ENCODE assay signal across 24 mouse cellular contexts in the genomic region with DNA sequence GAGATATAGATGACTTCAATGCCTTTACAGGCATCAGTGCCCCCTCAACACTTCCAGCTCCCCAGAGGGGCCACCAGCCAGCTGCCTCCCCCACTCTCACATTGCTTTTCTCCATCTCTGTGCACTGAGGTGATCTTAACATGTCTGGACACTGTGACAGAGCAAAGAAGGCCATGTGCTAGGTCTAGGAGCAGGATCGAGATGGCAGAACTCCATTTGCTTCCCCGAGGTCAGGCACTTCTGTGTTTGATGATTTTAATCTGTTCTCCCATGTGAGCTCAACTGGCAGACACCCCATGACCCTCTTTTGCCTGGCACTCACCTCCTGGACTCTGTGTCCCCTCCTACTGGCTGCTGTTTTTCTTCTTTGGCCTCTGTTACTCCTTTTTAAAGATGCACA.
A peak's percentile ranks its signal among the peaks of the same experiment; 100 is the strongest.
DNase-seq lines count a peak whose midpoint lies in the region; ATAC-seq and TF ChIP-seq lines count a peak whose summit lies in the region.
"Had no signal": no experiment of that assay in that cellular context is flagged by ENCODE, and none has a peak within 500 bp of the region (broad histone marks: within the 10 kb centered on the region; RNA-seq: fewer than 3 reads in every experiment).

No protein-coding gene starts in this region.

- peak; percentile 56 for ATAC-seq in hindbrain, postnatal 0 days
- ATAC-seq in hindbrain, embryonic 14.5 days (ENCODE audit: low FRiP score) = no peak
- ATAC-seq: forebrain, postnatal 0 days; liver, embryonic 12.5 days had no signal

- WGBS in hindbrain, postnatal 0 days = 57% methylated on average over 2 of the region's 2 CpGs
- WGBS in hindbrain, embryonic 14.5 days = 59% methylated on average over 2 of the region's 2 CpGs

- no peaks in the 10 kb centered on the region for H3K4me1 ChIP-seq in hindbrain, postnatal 0 days (ENCODE audit: insufficient read depth, low read length)
- H3K4me1 ChIP-seq in hindbrain, embryonic 14.5 days (replicated peaks; ENCODE audit: control insufficient read depth, insufficient read depth, low read length) = no peaks in the 10 kb centered on the region
- H3K4me1 ChIP-seq: hindbrain, embryonic 15.5 days had no signal

- H3K27ac ChIP-seq in hindbrain, postnatal 0 days = no peak overlapping the region
- H3K27ac ChIP-seq in hindbrain, embryonic 14.5 days = no peak overlapping the region
- H3K27ac ChIP-seq: heart, embryonic 15.5 days; hindbrain, embryonic 15.5 days; limb, embryonic 12.5 days; liver, embryonic 12.5 days; macrophage had no signal

- DNase-seq in adrenal gland, postnatal 14 days = peak; percentile 47
- DNase-seq in adrenal gland, adult 18-20 months (ENCODE audit: low spot score in 2 of 2) = no peak
- peak; percentile 51 for DNase-seq in hindbrain, postnatal 0 days (ENCODE audit: low spot score)
- no peak for DNase-seq in hindbrain, embryonic 14.5 days (ENCODE audit: low spot score)
- DNase-seq in lung, postnatal 36 days = peak; percentile 31
- no peak for DNase-seq in lung, postnatal 14 days
- DNase-seq in retina, postnatal 1 day = peak; percentile 79
- no peak for DNase-seq in urinary bladder, postnatal 36 days (ENCODE audit: low spot score in 2 of 2)
- DNase-seq: adrenal gland, adult 2 months; cerebellum, adult 2 months; forebrain, postnatal 0 days; gastrocnemius, postnatal 36 days; heart, postnatal 36 days; kidney, adult 8-10 months; kidney, postnatal 14 days; lung, adult 2 months; right cerebral cortex, postnatal 14 days; spleen, adult 18-20 months; thymus, postnatal 14 days had no signal

- H3K9me3 ChIP-seq in hindbrain, postnatal 0 days (ENCODE audit: low read length) = no peaks in the 10 kb centered on the region
- H3K9me3 ChIP-seq in hindbrain, embryonic 14.5 days (ENCODE audit: control insufficient read depth, low read length) = no peaks in the 10 kb centered on the region
- H3K9me3 ChIP-seq: heart, embryonic 15.5 days; hindbrain, embryonic 15.5 days; limb, embryonic 12.5 days; liver, embryonic 12.5 days had no signal

- H3K27me3 ChIP-seq in hindbrain, postnatal 0 days (ENCODE audit: insufficient read depth, low read length) = no peaks in the 10 kb centered on the region
- H3K27me3 ChIP-seq in hindbrain, embryonic 14.5 days (ENCODE audit: control insufficient read depth, insufficient read depth, low read length) = no peaks in the 10 kb centered on the region; the same call in 1 of the 2 replicates
- H3K27me3 ChIP-seq: hindbrain, embryonic 15.5 days; limb, embryonic 12.5 days had no signal

- H3K9ac ChIP-seq in hindbrain, postnatal 0 days (replicated peaks; ENCODE audit: low read length) = no peak overlapping the region
- H3K9ac ChIP-seq in hindbrain, embryonic 14.5 days = no peak overlapping the region
- H3K9ac ChIP-seq: forebrain, postnatal 0 days; heart, embryonic 15.5 days; hindbrain, embryonic 15.5 days; limb, embryonic 12.5 days; liver, embryonic 12.5 days had no signal

- H3K4me2 ChIP-seq in hindbrain, postnatal 0 days (ENCODE audit: low read depth, low read length) = no peak overlapping the region
- no peak overlapping the region for H3K4me2 ChIP-seq in hindbrain, embryonic 14.5 days (replicated peaks)
- H3K4me2 ChIP-seq: heart, embryonic 15.5 days; hindbrain, embryonic 15.5 days; limb, embryonic 12.5 days; liver, embryonic 12.5 days had no signal

- H3K36me3 ChIP-seq in hindbrain, postnatal 0 days (ENCODE audit: insufficient read depth, low read length) = no peaks in the 10 kb centered on the region
- H3K36me3 ChIP-seq in hindbrain, embryonic 14.5 days (replicated peaks; ENCODE audit: control insufficient read depth, insufficient read depth) = no peaks in the 10 kb centered on the region
- H3K36me3 ChIP-seq: heart, embryonic 15.5 days; hindbrain, embryonic 15.5 days; limb, embryonic 12.5 days; liver, embryonic 12.5 days had no signal

- H3K4me3 ChIP-seq in hindbrain, postnatal 0 days (ENCODE audit: low read length) = no peak overlapping the region
- no peak overlapping the region for H3K4me3 ChIP-seq in hindbrain, embryonic 14.5 days (replicated peaks; ENCODE audit: low read length)
- H3K4me3 ChIP-seq: heart, embryonic 15.5 days; hindbrain, embryonic 15.5 days; limb, embryonic 12.5 days; liver, embryonic 12.5 days had no signal

- no peak for TF ChIP-seq CTCF in hindbrain, postnatal 0 days (IDR thresholded peaks at IDR 0.05; ENCODE audit: low read depth)

Comparison
In these comparisons a context has a peak if more than half of its experiments do, and no peak if none do; other contexts are left out.
1. DNase-seq: peak in adrenal gland, postnatal 14 days (single experiment), hindbrain, postnatal 0 days (single experiment), lung, postnatal 36 days (single experiment) and retina, postnatal 1 day (single experiment); none in adrenal gland, adult 18-20 months (0 of 2), hindbrain, embryonic 14.5 days (single experiment), lung, postnatal 14 days (single experiment) and urinary bladder, postnatal 36 days (0 of 2).